Mouse (Mus musculus): ENCODE data around the gene Ctbp2. TPM values are rescaled to one million over a fixed set of nuclear protein-coding genes. Genes with fewer than 3 reads are reported as not detected.
A peak's percentile ranks its signal among the peaks of the same experiment; 100 is the strongest.

Ctbp2 gene
- total RNA-seq (2022) = 10 to 100 TPM; 51.6 to 59.4 (median 55.8) TPM

GRCm38 (mm10) chr7:133123999-133124700 is at the start of gene Ctbp2:
TSS of gene Ctbp2 (minus strand) at chr7:133124354.
- peak; percentile 42 to 58 for DNase-seq (ENCODE audit: low spot score in 2 of 2)

DNA sequence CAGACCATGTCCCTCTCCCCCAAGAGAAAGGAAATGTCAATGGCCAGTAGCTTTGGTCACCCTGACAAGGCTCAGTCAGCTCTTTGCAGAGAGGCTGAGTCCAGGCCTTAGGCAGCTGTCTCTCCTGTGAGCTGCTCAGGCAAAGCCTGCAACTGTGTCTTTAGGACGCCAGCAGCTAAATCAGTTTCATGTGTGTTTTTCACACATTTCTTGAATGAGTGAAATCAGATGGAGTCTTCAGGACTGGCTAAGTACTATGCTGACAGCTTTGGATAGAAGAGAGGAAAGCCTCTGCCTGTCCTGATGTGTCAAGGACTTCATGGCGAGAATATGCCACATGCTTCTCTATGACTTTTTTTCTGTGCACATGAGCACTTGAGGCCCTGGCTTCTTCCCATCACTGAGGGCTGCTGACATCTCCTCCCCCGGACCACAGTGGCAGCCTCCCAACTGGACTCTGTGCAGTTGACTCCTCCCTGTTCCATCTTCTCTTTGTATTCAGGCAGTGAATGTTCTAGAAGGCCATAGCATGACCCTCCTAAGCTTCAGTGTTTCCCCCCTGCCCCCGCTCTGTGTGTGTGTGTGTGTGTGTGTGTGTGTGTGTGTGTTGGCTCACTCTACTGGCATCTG is 47.4 kb upstream of the Ctbp2 start:
- DNase-seq (ENCODE audit: low spot score in 2 of 2) = no peak

DNA sequence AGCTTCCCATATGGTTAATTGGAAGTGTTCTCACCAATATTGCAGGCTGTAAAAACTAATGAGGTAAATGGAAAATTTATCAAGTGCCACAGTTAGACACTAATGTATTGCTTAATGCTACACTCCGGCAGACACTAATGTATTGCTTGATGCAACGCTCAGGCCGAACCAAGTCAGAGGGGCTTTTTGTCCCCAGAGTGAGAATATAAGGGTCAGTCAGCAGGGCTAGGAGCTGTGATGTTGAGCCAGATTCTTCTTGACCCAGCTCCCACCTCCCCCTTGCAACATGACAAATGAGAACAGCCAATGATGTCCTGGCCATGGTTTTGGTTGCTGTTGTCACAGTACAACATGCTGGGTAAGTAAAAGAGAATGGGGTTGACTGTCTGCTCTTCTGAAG is 44.8 kb upstream of the Ctbp2 start:
- no peak for DNase-seq (ENCODE audit: low spot score in 2 of 2)

DNA sequence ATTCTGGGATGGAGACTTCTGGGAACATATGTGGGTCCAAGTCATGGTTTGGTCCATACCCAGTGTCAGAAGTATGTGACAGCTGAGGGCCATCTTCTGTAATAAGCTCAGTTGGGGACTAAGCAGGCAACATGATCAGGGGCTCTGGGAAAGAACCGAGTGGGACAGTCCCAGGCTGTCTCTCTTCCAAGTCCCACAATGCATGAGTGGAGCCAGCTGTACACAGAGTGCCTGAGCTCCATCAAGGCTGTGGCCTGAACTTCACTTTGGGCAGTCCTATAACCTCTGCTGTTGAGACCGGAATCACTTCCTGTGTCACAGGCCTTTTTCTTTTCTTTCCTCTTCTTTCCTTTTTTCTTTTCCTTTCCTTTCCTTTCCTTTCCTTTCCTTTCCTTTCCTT is 43.7 kb upstream of the Ctbp2 start:
- DNase-seq (ENCODE audit: low spot score in 2 of 2) = no peak

DNA sequence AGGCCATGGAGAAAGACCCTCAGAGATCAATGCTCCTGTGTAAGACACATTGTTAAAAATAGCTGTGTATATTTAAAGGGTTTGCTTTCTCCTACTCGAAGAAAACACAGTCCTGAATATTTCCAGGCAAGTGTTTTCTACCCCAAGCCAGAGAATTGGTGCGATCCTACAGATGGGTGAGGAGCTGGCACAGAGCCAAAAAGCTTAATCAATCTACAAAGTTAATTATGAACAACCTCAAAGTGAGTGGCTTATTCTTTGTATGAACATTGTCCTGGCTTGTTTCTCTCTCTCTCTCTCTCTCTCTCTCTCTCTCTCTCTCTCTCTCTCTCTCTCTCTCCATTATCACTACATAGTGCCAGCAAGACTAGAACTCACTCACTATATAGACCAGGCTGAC is 40.6 kb upstream of the Ctbp2 start:
- no peak for DNase-seq (ENCODE audit: low spot score in 2 of 2)

- no peak for DNase-seq (ENCODE audit: low spot score in 2 of 2)
Observed at GRCm38 (mm10) chr7:133163011-133163410, 38.9 kb upstream of the Ctbp2 start.

DNA sequence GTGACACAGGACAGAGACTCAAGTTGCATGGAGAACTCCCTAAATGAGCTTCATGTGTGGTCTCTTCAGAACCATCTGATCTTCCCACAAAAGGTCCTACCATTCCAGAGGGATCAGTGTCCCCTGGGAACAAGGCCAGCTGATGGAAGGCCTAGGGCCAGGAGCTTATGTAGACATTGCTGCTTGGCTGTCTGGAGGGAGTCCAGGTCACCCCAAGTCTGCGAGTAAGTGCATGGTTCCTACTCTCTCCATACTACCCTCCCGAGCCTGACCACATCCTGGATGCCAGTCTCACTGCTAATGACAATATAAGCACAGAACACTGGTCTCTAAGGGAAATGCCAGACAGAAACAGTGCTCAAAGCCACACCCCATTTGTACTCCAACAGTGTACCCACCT is 38.0 kb upstream of the Ctbp2 start:
- no peak for DNase-seq (ENCODE audit: low spot score in 2 of 2)

DNA sequence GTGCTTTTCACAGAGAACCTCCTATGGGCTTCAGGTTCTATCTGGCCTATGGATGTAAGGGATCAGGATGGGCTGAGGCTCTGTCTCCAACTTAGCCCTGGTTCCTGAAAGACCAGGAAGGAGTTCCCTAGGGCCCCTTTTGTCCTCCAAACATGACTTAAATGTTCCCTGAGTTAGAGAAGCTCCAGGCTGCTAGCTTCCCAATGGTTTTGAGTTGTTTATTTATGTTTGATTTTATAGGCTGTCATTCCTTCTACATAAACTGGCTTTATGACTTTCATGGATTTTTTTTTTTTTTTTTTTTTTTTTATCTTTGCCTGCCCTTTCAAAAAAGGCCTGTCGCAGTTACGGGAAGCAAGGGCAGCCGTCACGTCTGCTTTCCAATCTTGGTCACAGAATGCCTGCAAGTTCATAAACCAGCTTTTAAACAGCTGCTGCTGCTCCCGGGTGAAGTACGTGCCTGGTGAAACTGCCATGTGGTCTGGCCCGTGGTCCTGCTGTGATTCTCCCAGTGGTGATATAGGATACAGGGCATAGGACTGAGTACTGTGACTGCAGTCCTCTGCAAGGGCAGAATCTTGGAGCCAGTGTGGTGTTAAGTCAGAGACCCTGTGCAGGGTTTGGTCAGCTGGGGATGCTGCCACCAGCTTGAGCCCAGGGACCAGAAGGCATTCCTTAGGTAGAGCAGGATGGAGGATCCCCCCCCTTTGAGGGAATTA is 37.4 kb upstream of the Ctbp2 start:
- no peak for DNase-seq (ENCODE audit: low spot score in 2 of 2)

DNA sequence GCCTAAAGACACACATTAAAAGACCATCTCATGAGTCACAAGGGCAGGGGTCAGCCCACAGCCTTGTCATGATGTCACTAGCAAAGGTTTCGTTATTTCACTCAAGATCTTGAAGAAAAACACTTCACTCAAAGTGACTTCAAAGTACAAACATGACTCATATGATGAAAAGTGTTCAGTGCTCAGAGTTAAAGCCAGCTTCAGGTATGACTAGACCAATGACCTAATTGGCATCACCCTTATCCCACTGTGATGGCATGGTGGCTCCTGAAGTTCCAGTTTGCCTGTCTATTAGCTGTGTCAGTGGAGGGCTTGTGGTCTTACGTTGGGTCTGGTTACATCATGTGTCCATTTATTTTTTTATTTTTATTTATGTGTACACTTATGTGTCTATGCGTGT is 35.4 kb upstream of the Ctbp2 start:
- no peak for DNase-seq (ENCODE audit: low spot score in 2 of 2)

GRCm38 (mm10) chr7:133155621-133156020 is 31.5 kb upstream of the Ctbp2 start:
- no peak for DNase-seq (ENCODE audit: low spot score in 2 of 2)

GRCm38 (mm10) chr7:133154846-133155245 is 30.7 kb upstream of the Ctbp2 start:
- no peak for DNase-seq (ENCODE audit: low spot score in 2 of 2)

GRCm38 (mm10) chr7:133139689-133140336 is 15.7 kb upstream of the Ctbp2 start:
- DNase-seq (ENCODE audit: low spot score in 2 of 2) = no peak

- no peak for DNase-seq (ENCODE audit: low spot score in 2 of 2)
Observed at GRCm38 (mm10) chr7:133133552-133133951, 9.4 kb upstream of the Ctbp2 start.

DNA sequence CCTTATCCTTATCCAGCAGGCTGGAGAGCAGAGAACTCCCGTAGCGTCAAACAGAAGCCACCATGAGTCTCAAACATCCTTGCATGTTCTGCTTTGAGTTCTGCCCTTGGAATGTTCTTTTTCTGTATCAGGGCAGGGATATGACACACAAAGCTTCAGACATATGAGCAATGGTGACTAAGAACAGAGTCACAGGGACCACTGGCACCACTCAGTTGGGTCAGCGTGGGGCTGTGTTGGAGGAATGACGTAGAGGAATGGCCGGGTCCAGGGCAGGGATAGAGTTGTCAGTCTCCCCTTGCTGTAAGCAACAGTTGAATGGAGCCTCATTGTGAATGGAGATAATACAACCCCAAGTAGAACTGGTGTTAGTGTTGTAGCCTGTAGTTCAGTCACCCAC is 8.5 kb upstream of the Ctbp2 start:
- DNase-seq (ENCODE audit: low spot score in 2 of 2) = no peak

GRCm38 (mm10) chr7:133124701-133125485 is 739 bp upstream of the Ctbp2 start:
- no peak for DNase-seq (ENCODE audit: low spot score in 2 of 2)

- DNase-seq (ENCODE audit: low spot score in 2 of 2) = peak in 1 of 2 experiments; percentile 30
Observed at GRCm38 (mm10) chr7:133123244-133123998, 733 bp downstream of the Ctbp2 start, which contains the start of gene Fgfr2. TSS of gene Fgfr2 (minus strand) at chr7:133123350.

GRCm38 (mm10) chr7:133122379-133123243 is 1.5 kb downstream of the Ctbp2 start:
- no peak for DNase-seq (ENCODE audit: low spot score in 2 of 2)

DNA sequence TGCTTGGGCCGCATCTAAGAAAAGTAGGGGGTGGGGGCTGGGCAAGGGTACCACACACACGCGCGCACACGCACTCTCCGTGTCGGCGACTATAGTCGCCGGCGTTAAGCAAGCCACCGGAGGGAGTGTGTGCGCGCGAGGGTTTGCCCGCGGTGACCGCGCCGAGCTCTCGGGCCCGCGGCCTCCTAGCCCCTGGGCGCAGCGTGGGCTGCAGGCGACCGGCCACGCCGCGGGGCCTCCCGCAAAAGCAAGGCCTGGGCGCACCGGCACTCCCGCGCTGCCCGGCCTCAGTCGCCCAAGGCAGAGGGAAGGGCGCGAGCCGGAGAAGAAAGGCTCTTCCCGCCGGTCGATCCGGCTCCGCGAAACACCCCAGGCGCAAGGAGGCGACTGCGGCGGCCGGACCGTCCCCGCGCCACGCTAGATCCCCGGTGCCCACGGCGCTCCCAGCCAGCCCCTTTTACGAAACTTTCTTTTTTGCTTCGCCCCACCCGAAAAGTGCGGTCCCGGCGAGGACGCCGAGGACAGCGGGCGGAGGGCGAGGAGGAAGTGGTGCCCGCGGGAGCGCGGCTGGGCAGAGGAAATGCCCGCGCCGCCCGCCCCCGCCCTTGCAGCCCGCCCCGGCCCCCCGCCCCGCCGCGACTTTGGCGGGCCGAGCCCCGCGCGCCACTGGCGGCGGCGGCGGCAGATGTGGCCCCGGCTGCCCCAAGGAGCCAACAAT is 2.3 kb downstream of the Ctbp2 start:
- no peak for DNase-seq (ENCODE audit: low spot score in 2 of 2)

Measured in layer of hippocampus, adult 8-10 months (tissue).